Mouse (Mus musculus): ENCODE results near the gene Upk1b. TPM values are rescaled to one million over a fixed set of nuclear protein-coding genes. Genes with fewer than 3 reads are reported as not detected.

Upk1b gene
- total RNA-seq, 2 experiments from 2014 or later, result 0.52 to 0.66 TPM

DNA sequence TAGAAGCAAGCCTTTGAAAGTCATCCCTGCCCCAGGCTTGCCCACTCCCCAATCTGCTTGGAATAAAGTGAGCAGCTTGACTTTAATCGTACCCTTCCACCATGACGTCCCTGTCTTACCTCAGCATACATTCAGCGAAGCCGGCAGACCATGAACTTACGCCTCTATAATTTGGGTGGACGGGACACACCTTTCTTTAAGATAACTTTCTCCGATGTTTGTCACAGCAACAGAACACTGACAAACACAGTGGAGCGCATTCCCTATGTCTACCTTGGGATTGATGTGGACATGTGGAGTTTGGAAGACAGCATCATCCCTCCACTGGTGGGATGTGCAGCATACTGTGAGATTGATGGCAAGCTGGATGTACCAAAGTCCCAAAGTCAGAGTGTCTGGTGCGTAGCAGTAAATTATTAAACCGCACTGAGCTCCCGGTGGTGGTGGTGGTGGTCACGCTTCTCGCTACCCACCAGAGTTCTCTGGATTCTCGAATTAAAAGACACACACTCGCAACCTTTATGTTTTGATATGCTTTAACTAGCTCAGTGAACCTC is 71.5 kb downstream of the Upk1b start:
- no peak for DNase-seq
- intact Hi-C loops (cut with DNase I), result loop anchor here (10.0 kb wide), 2 partner anchors 114 to 194 kb away; no protein-coding TSS in a partner anchor

DNA sequence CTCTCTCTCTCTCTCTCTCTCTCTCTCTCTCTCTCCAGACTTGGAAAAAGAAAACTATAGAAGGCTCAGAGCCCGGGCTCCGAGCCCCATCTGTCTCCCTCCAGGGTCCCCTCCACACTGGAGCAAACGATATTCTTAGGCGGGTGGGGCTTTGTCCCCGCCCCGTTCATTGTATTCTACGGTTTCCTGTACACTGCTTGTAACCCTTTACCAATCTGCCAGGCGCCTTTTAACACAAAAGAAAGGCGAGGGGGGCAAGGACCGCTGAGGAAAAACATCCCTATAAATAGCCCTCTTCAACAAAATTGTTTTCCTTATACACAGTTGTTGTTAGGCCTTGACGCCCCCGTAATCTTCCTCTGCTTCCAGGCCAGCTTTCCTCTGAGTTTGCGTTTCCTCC is 75.2 kb downstream of the Upk1b start:
- no peak for DNase-seq
- intact Hi-C loops (cut with DNase I), result loop anchor here (10.0 kb wide), 2 partner anchors 110 to 190 kb away; no protein-coding TSS in a partner anchor

DNA sequence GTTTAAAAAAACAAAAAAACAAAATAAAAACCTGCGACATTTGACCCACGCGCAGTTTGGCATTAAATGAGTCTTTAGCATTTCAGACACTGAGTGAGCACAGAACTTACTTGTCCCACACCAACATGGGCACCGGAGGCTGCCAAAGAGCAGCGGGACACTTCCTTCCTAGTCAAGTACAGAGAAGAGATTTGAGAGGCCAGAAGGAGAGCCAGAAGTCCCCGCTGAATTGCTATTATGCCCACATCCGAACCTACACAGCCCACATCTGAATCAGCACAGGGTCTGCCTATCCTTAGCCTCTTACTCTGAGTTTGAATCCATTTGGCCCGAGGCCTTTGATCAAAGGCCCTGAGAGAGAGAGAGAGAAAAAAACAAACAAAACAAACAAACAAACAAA is 75.9 kb downstream of the Upk1b start:
- DNase-seq, result peak; percentile 81
- intact Hi-C loops (cut with DNase I), result loop anchor here (10.0 kb wide), 2 partner anchors 109 to 189 kb away; no protein-coding TSS in a partner anchor

Other genes starting within 250 kb of the Upk1b start
- 10 to 100 TPM; 26.2 to 27.2 TPM for gene Tmem39a, start 241.6 kb downstream of the Upk1b start, total RNA-seq (2021)
- gene Arhgap31, start 87.1 kb downstream of the Upk1b start, total RNA-seq (2021), result 10 to 100 TPM; 18.0 to 18.7 TPM
- 10 to 100 TPM; 23.6 to 25.7 TPM for gene B4galt4, start 58.1 kb downstream of the Upk1b start, total RNA-seq (2021)
- not detected for gene 4930435E12Rik, start 28.4 kb upstream of the Upk1b start, total RNA-seq (2021)
- gene Igsf11, start 92.3 kb upstream of the Upk1b start, total RNA-seq (2021), result 10 to 100 TPM; 14.3 to 14.4 TPM